Mouse (Mus musculus): Measurements from ENCODE around the gene Slc41a2. TPM values are rescaled to one million over a fixed set of nuclear protein-coding genes. Genes with fewer than 3 reads are reported as not detected.

Gene Slc41a2
- polyA plus RNA-seq, 1 experiment from 2014 or later = 0.56 TPM

DNA sequence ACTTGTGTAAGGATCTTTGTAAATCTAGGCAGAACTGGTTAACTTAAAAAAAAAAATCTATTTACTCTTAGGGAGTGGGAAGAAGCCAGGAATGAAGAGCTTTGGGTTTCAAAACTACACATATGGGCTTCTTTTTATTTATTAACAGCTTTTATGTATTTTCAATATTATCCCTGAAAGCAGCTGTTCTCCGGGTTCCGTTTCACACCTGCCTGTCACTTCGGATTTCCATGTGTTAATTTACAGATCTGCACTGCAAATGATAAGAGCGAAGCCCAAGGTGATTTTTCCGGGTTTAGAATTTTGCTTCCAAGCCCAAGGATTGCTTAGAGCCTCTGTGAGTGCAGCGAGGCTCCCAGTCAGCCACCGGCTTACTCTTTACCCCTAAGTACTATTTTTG is 129.2 kb downstream of the Slc41a2 start:
- no peaks in the 10 kb centered on the region for H3K27me3 ChIP-seq (ENCODE audit: control insufficient read depth, insufficient read depth, low read length)
- no peaks in the 10 kb centered on the region for H3K36me3 ChIP-seq (ENCODE audit: control insufficient read depth, insufficient read depth, low read length)
- no peak for ATAC-seq (replicated peaks; ENCODE audit: low FRiP score)
- no peaks in the 10 kb centered on the region for H3K9me3 ChIP-seq (ENCODE audit: control insufficient read depth, low read length)
- no peak overlapping the region for H3K27ac ChIP-seq (ENCODE audit: low read depth, low read length)
- peaks cover 2% of the 10 kb centered on the region; the same call in 1 of the 2 replicates for H3K4me1 ChIP-seq (replicated peaks; ENCODE audit: control insufficient read depth, insufficient read depth, low read length)
- DNase-seq (ENCODE audit: low spot score) = no peak
- H3K4me3 ChIP-seq (ENCODE audit: low read depth, low read length) = no peak overlapping the region
- 88% methylated on average over 7 of the region's 7 CpGs for WGBS
- no peak overlapping the region for H3K9ac ChIP-seq (ENCODE audit: low read length)
- H3K4me2 ChIP-seq (ENCODE audit: low read depth, low read length, severe bottlenecking) = no peak overlapping the region

DNA sequence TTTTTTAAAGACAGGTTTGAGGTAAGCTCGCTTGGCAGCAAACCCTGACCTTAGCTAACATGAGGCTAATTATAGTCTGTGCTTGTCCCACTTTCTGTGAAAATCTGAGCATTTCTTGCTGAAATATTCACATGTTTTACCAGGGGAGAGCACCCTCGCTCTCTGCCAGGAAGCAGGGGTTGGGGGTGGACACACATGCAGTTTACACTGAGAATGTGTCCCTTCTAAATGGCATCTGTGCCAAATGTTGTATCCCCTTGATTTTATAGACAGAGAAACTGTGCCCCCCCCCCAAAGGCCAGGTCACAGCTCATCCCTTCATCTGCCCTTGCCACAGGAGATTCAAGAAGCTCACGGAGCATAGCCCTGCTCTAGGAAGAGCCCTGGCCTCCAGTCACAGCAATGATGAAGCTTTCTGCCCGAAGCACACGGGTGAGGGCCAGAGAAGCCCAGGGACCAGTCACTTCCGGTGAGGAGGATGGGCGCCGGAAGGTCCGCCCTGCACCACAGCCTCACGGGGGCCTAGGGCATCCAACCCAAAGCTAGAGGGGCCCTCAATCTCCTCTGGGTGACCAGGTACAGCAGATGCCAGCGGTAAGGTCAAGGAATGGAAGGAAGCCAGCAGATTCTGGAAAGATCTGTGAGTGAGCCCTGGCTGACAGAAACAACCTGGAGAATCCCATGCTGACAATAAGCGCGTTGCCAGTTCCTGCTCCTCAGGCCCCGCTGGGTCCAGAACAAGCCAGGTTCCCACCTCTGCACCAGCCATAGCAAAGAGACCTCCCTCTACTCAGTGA is 134.6 kb downstream of the Slc41a2 start:
- DNase-seq (ENCODE audit: low spot score) (no peak), ATAC-seq (replicated peaks; ENCODE audit: low FRiP score) (no peak)
- Histone ChIP-seq H3K4me3 (ENCODE audit: low read depth, low read length) (no peak overlapping the region), H3K9ac (ENCODE audit: low read length) (no peak overlapping the region), H3K4me1 (replicated peaks; ENCODE audit: control insufficient read depth, insufficient read depth, low read length) (no peaks in the 10 kb centered on the region), H3K36me3 (ENCODE audit: control insufficient read depth, insufficient read depth, low read length) (no peaks in the 10 kb centered on the region), H3K27me3 (ENCODE audit: control insufficient read depth, insufficient read depth, low read length) (no peaks in the 10 kb centered on the region), H3K4me2 (ENCODE audit: low read depth, low read length, severe bottlenecking) (no peak overlapping the region), H3K27ac (ENCODE audit: low read depth, low read length) (no peak overlapping the region), H3K9me3 (ENCODE audit: control insufficient read depth, low read length) (no peaks in the 10 kb centered on the region)
- 91% methylated on average over 14 of the region's 14 CpGs for WGBS

- H3K9ac ChIP-seq (ENCODE audit: low read length) = no peak overlapping the region
- ATAC-seq (replicated peaks; ENCODE audit: low FRiP score) (no peak), DNase-seq (ENCODE audit: low spot score) (no peak)
- H3K36me3 ChIP-seq (ENCODE audit: control insufficient read depth, insufficient read depth, low read length) = no peaks in the 10 kb centered on the region
- no peak overlapping the region for H3K4me2 ChIP-seq (ENCODE audit: low read depth, low read length, severe bottlenecking)
- H3K27ac ChIP-seq (ENCODE audit: low read depth, low read length) = no peak overlapping the region
- no peaks in the 10 kb centered on the region for H3K27me3 ChIP-seq (ENCODE audit: control insufficient read depth, insufficient read depth, low read length)
- H3K9me3 ChIP-seq (ENCODE audit: control insufficient read depth, low read length) = no peaks in the 10 kb centered on the region
- WGBS = 90% methylated on average over 7 of the region's 7 CpGs
- no peak overlapping the region for H3K4me3 ChIP-seq (ENCODE audit: low read depth, low read length)
- H3K4me1 ChIP-seq (replicated peaks; ENCODE audit: control insufficient read depth, insufficient read depth, low read length) = no peaks in the 10 kb centered on the region
These were observed 136.2 kb downstream of the Slc41a2 start for GRCm38 (mm10) chr10:83201525-83201924.

GRCm38 (mm10) chr10:83199290-83199689 is 138.4 kb downstream of the Slc41a2 start:
- no peaks in the 10 kb centered on the region for H3K4me1 ChIP-seq (replicated peaks; ENCODE audit: control insufficient read depth, insufficient read depth, low read length)
- no peak overlapping the region for H3K4me2 ChIP-seq (ENCODE audit: low read depth, low read length, severe bottlenecking)
- H3K9me3 ChIP-seq (ENCODE audit: control insufficient read depth, low read length) = no peaks in the 10 kb centered on the region
- ATAC-seq (replicated peaks; ENCODE audit: low FRiP score) (no peak), DNase-seq (ENCODE audit: low spot score) (no peak)
- H3K9ac ChIP-seq (ENCODE audit: low read length) = no peak overlapping the region
- H3K27me3 ChIP-seq (ENCODE audit: control insufficient read depth, insufficient read depth, low read length) = no peaks in the 10 kb centered on the region
- H3K4me3 ChIP-seq (ENCODE audit: low read depth, low read length) = no peak overlapping the region
- H3K36me3 ChIP-seq (ENCODE audit: control insufficient read depth, insufficient read depth, low read length) = no peaks in the 10 kb centered on the region
- no peak overlapping the region for H3K27ac ChIP-seq (ENCODE audit: low read depth, low read length)
- 85% methylated on average over 9 of the region's 9 CpGs for WGBS

DNA sequence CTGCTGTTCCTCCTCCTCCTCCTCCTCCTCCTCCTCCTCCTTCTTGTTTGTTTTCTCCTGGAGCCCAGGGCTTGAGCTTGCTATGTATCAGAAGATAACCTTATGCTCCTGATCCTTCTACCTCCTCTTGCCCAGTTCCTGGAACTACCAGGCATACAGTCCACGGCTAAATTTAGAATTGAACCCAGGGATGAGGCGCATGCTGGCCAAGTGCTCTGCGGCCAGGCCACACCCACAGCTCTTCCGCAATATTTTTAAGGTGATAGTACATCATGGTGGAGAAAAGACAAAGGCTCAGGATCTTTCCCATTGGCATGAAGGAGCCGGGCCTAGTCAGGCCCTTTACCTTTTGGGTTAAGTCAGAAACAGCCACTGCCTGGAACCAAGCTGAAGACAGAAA is 139.0 kb downstream of the Slc41a2 start:
- ATAC-seq (replicated peaks; ENCODE audit: low FRiP score) = no peak
- H3K27ac ChIP-seq (ENCODE audit: low read depth, low read length) = no peak overlapping the region
- no peak overlapping the region for H3K4me3 ChIP-seq (ENCODE audit: low read depth, low read length)
- 96% methylated on average over 5 of the region's 5 CpGs for WGBS
- DNase-seq (ENCODE audit: low spot score) = no peak
- H3K4me2 ChIP-seq (ENCODE audit: low read depth, low read length, severe bottlenecking) = no peak overlapping the region
- H3K9ac ChIP-seq (ENCODE audit: low read length) = no peak overlapping the region
- no peaks in the 10 kb centered on the region for H3K36me3 ChIP-seq (ENCODE audit: control insufficient read depth, insufficient read depth, low read length)
- H3K9me3 ChIP-seq (ENCODE audit: control insufficient read depth, low read length) = no peaks in the 10 kb centered on the region
- H3K4me1 ChIP-seq (replicated peaks; ENCODE audit: control insufficient read depth, insufficient read depth, low read length) = no peaks in the 10 kb centered on the region
- H3K27me3 ChIP-seq (ENCODE audit: control insufficient read depth, insufficient read depth, low read length) = no peaks in the 10 kb centered on the region

GRCm38 (mm10) chr10:83197690-83198336 is 139.9 kb downstream of the Slc41a2 start:
- no peaks in the 10 kb centered on the region for H3K4me1 ChIP-seq (replicated peaks; ENCODE audit: control insufficient read depth, insufficient read depth, low read length)
- 0 out of 2 replicates have a peak, but pooled peaks have one; percentile 24 for ATAC-seq (replicated peaks; ENCODE audit: low FRiP score)
- WGBS = 48% methylated on average over 11 of the region's 11 CpGs
- H3K9ac ChIP-seq (ENCODE audit: low read length) = no peak overlapping the region
- H3K27me3 ChIP-seq (ENCODE audit: control insufficient read depth, insufficient read depth, low read length) = no peaks in the 10 kb centered on the region
- H3K4me3 ChIP-seq (ENCODE audit: low read depth, low read length) = no peak overlapping the region
- no peak overlapping the region for H3K4me2 ChIP-seq (ENCODE audit: low read depth, low read length, severe bottlenecking)
- peak; percentile 81 for DNase-seq (ENCODE audit: low spot score)
- no peaks in the 10 kb centered on the region for H3K36me3 ChIP-seq (ENCODE audit: control insufficient read depth, insufficient read depth, low read length)
- H3K9me3 ChIP-seq (ENCODE audit: control insufficient read depth, low read length) = no peaks in the 10 kb centered on the region
- H3K27ac ChIP-seq (ENCODE audit: low read depth, low read length) = no peak overlapping the region

DNA sequence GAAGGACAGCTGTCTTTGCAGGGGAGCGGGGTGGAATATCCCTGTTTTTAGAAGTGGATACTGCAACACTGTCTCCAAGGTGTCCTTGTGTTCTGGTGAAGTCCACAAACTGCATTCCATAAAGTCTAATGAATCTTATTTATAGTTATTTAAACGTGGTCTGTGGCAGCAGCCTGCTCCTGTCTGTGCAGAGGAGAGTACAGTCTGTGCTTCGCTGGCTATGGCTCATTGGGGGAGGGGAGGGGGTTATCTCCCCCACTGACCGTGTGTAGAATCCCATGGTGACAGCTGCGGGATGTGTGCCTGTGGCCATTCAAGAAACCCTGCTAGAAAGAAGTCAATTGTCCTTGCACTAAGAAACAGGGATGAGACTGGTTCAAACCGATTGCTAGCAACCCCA is 145.7 kb downstream of the Slc41a2 start:
- Histone ChIP-seq H3K36me3 (ENCODE audit: control insufficient read depth, insufficient read depth, low read length) (no peaks in the 10 kb centered on the region), H3K4me1 (replicated peaks; ENCODE audit: control insufficient read depth, insufficient read depth, low read length) (no peaks in the 10 kb centered on the region), H3K9ac (ENCODE audit: low read length) (no peak overlapping the region), H3K4me3 (ENCODE audit: low read depth, low read length) (no peak overlapping the region), H3K27ac (ENCODE audit: low read depth, low read length) (no peak overlapping the region), H3K27me3 (ENCODE audit: control insufficient read depth, insufficient read depth, low read length) (no peaks in the 10 kb centered on the region), H3K4me2 (ENCODE audit: low read depth, low read length, severe bottlenecking) (no peak overlapping the region), H3K9me3 (ENCODE audit: control insufficient read depth, low read length) (no peaks in the 10 kb centered on the region; the same call in 1 of the 2 replicates)
- WGBS = 52% methylated on average over 6 of the region's 6 CpGs
- ATAC-seq (replicated peaks; ENCODE audit: low FRiP score) (no peak), DNase-seq (ENCODE audit: low spot score) (no peak)

GRCm38 (mm10) chr10:83191476-83191875 is 146.2 kb downstream of the Slc41a2 start:
- ATAC-seq (replicated peaks; ENCODE audit: low FRiP score) (no peak), DNase-seq (ENCODE audit: low spot score) (no peak)
- Histone ChIP-seq H3K4me1 (replicated peaks; ENCODE audit: control insufficient read depth, insufficient read depth, low read length) (no peaks in the 10 kb centered on the region), H3K27me3 (ENCODE audit: control insufficient read depth, insufficient read depth, low read length) (no peaks in the 10 kb centered on the region), H3K9me3 (ENCODE audit: control insufficient read depth, low read length) (no peaks in the 10 kb centered on the region; the same call in 1 of the 2 replicates), H3K36me3 (ENCODE audit: control insufficient read depth, insufficient read depth, low read length) (no peaks in the 10 kb centered on the region), H3K4me2 (ENCODE audit: low read depth, low read length, severe bottlenecking) (no peak overlapping the region), H3K9ac (ENCODE audit: low read length) (no peak overlapping the region), H3K27ac (ENCODE audit: low read depth, low read length) (no peak overlapping the region), H3K4me3 (ENCODE audit: low read depth, low read length) (no peak overlapping the region)
- 95% methylated on average over 17 of the region's 17 CpGs for WGBS
